Mouse (Mus musculus): ENCODE measurements at regions not wholly inside any gene's neighbourhood (a gene's known extent, or its start where the extent isn't known, plus 50 kb on each side); places are given as distances from the start of the nearest gene placed in this dataset.

DNA sequence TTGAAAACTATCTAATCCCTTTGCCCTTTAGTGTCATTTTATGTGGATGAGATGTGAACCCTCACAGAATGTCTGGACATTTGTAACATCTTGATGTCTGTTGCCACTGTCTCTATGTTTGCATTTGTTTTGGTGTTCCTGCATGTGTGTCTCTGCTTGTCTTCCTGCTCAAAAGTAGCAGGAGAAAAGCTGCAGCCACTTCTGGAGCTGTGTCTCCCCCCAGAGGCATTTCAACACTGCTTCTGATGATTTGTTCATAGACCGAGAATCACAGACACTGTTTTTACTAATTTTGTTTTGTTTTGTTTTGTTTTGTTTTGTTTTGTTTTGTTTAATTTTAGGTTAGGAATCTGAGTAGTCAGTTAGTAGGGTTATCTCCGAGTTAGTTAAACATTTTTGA is 883.8 kb downstream of the Gbe1 start:
- CTCF ChIA-PET = no interaction called here

DNA sequence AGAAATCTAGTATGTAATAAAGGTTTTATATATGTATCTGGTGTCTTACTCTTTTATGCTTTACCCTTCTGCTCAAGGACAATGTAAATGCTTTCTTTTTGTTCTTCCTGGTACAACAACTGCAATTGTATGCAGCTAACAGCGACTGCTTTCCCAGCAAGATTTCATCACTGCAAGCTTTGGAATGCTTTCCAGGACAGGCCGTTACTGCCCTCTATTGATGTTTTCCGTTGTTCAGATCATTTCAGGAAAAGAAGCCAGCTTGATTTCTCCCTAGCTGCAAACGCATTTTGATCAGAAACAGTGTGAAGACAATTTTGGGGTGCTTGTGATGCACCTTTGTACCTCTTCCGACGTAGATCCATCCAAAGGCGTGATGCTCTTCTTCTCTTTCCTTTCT is 895.1 kb downstream of the Gbe1 start:
- CTCF ChIA-PET = no interaction called here

DNA sequence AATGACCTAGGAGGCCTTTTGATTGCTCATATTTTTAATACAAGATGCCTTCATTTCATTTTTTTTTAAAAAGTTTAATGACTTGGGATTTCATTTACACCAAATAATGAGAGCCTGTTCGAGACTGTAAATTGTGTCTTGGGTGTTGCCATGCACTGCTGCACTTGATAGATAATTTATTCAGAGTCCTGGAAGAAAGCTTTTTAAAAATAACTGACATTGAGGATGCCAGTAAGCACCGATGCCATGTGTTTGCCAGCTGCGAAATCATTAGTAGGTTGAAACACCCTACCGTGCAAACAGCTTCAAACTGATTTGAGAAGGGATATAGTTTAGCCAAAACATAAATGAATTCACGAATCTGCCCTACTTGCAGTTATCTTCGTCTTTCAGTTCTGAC is 910.7 kb downstream of the Gbe1 start:
- CTCF ChIA-PET = interaction anchor here (0.6 kb wide), 1 partner anchor 23 kb away, joined by 4 read pairs; no protein-coding TSS in a partner anchor

DNA sequence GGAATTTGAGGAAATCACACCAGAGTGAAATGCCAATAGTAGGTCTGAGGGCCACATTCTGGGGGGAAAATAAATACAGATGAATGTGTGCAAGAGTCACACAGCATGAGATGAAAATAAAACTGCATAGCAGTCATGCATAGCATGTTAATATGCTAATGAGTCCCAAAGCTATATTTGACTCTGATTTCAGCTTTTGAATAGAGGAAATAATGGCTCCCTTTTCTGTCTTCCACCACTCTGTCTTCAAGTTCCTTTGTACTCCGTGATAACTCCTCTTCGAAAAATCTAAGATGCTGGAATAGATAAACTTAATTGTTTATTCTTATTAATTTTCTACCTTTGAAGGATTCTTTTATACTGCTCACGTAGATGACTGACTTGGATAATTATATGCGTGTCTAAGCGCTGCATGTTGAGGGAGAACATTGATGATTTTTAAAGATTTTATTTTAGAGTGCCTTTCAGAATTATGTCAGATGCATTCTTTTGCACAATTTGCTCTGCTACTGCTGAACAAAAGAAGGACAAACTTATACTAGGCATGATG is 916.4 kb downstream of the Gbe1 start:
- CTCF ChIA-PET = no interaction called here

DNA sequence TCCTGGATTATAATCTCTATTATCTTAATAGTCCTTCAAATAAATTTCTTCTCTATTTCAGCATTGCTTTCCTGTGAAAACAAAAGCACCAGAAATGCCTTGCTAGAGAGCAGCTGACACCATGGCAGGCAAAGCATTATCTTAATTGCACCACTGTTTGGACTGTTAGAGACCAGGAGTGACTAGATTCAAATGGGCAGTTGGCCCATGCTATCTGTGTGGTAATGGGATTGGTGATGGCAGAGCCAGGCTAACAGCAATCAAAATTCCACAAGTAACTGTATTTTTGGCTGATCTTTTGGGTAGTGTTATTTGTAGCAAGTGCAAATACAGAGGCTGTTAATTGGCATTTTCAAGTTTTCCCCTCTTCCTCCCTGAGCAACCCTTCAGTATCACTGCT is 929.3 kb downstream of the Gbe1 start:
- CTCF ChIA-PET = no interaction called here

DNA sequence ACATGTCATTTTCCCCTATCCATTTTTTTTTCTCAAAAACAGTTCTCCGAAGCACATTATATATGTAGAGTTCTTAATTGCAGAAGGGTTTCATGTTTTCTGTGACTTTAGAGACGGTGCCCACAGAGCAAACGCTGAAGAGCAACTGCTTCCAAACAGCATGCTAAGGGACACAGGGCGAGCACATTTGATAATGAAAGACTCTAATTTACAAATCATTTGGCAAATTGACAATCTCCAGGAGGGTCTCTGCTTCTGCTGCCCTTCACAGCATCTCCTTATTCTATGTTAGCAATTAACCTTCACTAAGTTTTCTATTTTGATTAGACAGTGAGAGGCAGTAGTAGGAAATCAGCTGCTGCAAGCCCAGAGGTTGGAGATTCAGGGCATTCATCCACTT is 929.7 kb downstream of the Gbe1 start:
- CTCF ChIA-PET = no interaction called here

DNA sequence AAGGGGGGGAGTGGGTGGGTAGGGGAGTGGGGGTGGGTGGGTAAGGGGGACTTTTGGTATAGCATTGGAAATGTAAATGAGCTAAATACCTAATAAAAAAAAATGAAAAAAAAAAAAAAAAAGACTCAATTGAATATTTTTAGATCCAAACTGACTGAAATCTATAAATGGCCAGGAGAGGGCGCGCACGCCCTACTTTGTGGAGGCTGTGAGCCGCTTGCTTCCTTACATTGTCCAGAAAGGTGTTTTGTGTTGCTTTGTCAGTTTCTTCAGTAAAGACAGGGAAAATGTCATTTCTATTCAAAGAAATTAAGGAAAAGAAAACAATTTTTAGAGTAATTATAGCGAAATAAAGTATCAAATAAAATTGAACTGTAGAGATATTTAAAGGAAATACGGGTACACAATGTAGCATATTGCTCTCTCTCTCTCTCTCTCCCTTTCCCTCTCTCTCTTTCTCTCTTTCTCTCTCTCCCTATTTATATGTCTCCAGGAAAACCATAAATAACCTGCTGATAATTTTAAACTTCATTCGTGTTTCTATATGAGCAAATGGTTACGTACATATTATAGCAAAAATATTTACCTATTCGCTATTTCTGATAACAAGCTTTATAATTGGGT is 933.9 kb downstream of the Gbe1 start:
- CTCF ChIA-PET = interaction anchor here (0.6 kb wide), 1 partner anchor 23 kb away, joined by 4 read pairs; no protein-coding TSS in a partner anchor

DNA sequence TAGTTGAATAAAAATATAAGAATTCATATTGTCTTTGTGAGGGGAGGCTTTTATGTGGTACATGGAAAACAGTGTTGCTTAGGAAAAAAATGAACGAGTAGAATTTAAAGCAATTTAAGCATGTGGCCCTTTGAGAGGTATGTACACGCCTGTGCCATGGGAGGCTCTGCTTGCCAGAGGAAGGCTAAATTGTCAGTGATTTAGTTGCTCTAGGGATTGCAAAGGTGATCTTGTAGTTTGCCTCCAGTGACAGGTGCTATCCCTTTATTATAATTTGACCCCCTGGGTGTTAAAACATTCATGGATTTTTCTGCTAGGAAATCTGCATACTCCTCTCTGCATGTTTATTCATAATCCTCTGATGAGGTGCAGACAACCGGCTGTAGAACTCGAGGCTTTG is 942.0 kb downstream of the Gbe1 start:
- CTCF ChIA-PET = no interaction called here

DNA sequence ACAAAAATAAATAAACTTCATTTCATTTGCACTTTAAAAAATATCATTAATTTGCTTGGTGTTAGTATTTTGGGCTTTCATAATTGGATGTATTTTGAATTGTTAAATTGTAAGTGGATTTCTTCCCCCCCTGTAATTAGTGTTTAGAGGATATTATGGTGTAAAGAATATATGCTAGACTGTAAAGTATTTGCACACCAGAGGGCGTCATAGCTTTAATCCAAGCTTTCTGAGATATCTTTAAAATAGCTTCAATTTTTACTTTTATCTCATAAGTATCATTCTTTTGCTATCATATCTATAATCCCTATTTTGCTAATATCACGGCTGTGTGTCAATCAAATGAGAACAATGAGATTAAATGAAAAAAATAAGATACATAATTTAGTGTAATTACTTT is 942.4 kb downstream of the Gbe1 start:
- CTCF ChIA-PET = no interaction called here

DNA sequence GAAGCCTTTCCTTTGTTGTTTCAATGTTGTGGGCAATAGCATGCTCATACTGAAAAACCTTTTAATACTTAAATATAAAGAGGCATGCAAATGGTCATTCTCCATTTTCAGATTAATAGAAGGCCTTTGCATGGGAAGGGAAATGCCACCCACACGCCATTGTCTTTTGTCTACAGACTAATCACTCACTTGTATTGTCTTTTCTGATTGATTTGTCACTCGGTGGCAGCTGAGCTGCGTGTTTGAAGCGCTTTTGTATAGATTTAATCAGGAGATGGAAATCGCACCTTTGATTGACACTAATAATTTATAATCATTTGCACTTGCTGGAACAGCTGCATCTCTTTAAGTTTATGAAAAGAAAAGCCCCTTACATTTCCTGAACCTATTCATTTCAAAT is 953.4 kb downstream of the Gbe1 start:
- CTCF ChIA-PET = no interaction called here
